Mouse (Mus musculus): ENCODE measurements at regions not wholly inside any gene's neighbourhood (a gene's known extent, or its start where the extent isn't known, plus 50 kb on each side); places are given as distances from the start of the nearest gene placed in this dataset.

- TF ChIP-seq CTCF (IDR thresholded peaks at IDR 0.05; ENCODE audit: low read depth, low read length) (no peak), POLR2A (IDR thresholded peaks at IDR 0.05; ENCODE audit: borderline replicate concordance, low read depth, low read length) (no peak)
Measured at GRCm38 (mm10) chr11:71404361-71404760, 173.8 kb upstream of the Nlrp1b start.
